Mouse (Mus musculus) limb, embryonic 15.5 days (tissue): ENCODE measurements around the gene Plscr4. TPM values are rescaled to one million over a fixed set of nuclear protein-coding genes. Genes with fewer than 3 reads are reported as not detected.

ENCODE experiments used
- ATAC-seq: fragments of 200-750 bp; cut with Nextera tagmentation; 2 replicates; pipeline ENCODE4 v1.8.0; 2017; ENCODE audit warnings: low read depth, moderate TSS enrichment; ENCODE audit not compliant: insufficient number of reproducible peaks, low FRiP score, low TSS enrichment
- H3K27ac ChIP-seq: fragments of 300-500 bp; sonication (generic); 2 replicates; pipeline ENCODE4 v1.5.1; 2015; ENCODE audit warnings: moderate library complexity, mild to moderate bottlenecking, inconsistent platforms
- H3K27me3 ChIP-seq: fragments of 300-500 bp; sonication (generic); 2 replicates; pipeline ENCODE4 v1.6.1; 2015; ENCODE audit warnings: inconsistent platforms
- H3K36me3 ChIP-seq: fragments of 300-500 bp; sonication (generic); 2 replicates; pipeline ENCODE4 v1.6.1; 2015; ENCODE audit warnings: inconsistent platforms
- H3K4me1 ChIP-seq: fragments of 300-500 bp; sonication (generic); 2 replicates; pipeline ENCODE4 v1.6.1; 2015; ENCODE audit warnings: inconsistent platforms
- H3K4me2 ChIP-seq: fragments of 300-500 bp; sonication (generic); 2 replicates; pipeline ENCODE4 v1.6.1; 2015; ENCODE audit warnings: mild to moderate bottlenecking, inconsistent platforms
- H3K4me3 ChIP-seq: fragments of 300-500 bp; sonication (generic); 2 replicates; pipeline ENCODE4 v1.5.1; 2015; ENCODE audit warnings: mild to moderate bottlenecking, inconsistent platforms
- H3K9ac ChIP-seq: fragments of 300-500 bp; sonication (generic); 2 replicates; pipeline ENCODE4 v1.6.1; 2015; ENCODE audit warnings: inconsistent platforms
- H3K9me3 ChIP-seq: fragments of 300-500 bp; sonication (generic); 2 replicates; pipeline ENCODE4 v1.6.1; 2016; ENCODE audit warnings: inconsistent platforms
- WGBS: fragments of 180-500 bp; shearing (Covaris S2); methylation state at CpG from one replicate; pipeline ENCODE4 v1.1.7; 2015; 5-methylcytosine and 5-hydroxymethylcytosine counted together
- polyA plus RNA-seq: library from polyadenylated mRNA; unstranded; fragments of >200 nt; fragmentation: Nextera tagmentation; extraction: Ambion mirVana; gene quantifications from 2 replicates; pipeline ENCODE4 v1.2.1, GENCODE M21; 2015

Plscr4 gene
- polyA plus RNA-seq, 1 experiment from 2014 or later, result 3.5 TPM

DNA sequence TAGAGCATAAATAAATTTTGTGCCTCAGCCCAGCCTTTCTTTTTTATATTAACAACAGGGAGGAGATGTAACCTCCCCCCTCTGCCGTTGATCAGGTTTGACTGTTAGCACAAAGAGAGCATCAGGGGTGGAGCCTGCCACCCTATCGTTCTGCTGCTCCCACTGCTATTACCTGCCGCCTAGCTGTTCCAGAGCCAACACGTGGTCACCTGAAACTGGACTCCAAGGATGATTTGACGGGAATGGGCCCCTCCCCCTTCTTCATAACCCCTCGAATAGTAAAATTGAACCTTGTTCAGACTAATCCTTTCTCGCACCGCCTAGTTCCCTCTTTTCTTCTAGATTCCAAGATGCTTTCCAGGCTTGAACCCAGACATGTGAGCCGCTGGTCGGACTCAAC, 63.6 kb downstream of the Plscr4 start:
- H3K27ac ChIP-seq, result no peak overlapping the region
- no peaks in the 10 kb centered on the region for H3K4me1 ChIP-seq
- no peaks in the 10 kb centered on the region for H3K27me3 ChIP-seq
- no peak overlapping the region for H3K9ac ChIP-seq
- no peak overlapping the region for H3K4me3 ChIP-seq
- 82% methylated on average over 10 of the region's 10 CpGs for WGBS
- no peaks in the 10 kb centered on the region for H3K36me3 ChIP-seq
- no peak overlapping the region for H3K4me2 ChIP-seq
- 0 out of 2 replicates have a peak, but pooled peaks cover 8% of the 10 kb centered on the region for H3K9me3 ChIP-seq
- no peak for ATAC-seq

DNA sequence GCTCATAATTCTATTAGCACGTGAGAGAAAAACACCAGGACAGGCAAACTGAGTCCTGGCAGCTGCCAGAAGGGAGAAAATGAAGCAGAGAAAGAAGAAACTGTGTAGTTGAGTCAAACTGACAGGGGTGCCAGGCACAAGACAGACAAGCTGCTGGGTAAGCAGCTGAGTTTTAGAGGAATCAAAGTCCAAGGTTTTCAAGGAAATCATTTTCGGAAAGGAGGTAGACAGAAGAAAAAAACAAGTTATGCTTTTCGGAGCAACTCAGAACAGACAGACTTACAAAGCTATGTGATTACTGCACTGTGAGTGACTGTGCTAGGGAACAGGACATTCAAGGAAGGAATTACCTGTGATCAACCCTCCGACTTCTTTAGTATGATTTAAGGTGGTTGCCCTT, 67.3 kb downstream of the Plscr4 start:
- Histone ChIP-seq H3K36me3 (no peaks in the 10 kb centered on the region), H3K4me3 (no peak overlapping the region), H3K4me1 (no peaks in the 10 kb centered on the region), H3K27me3 (no peaks in the 10 kb centered on the region), H3K9ac (no peak overlapping the region), H3K27ac (no peak overlapping the region), H3K9me3 (no peaks in the 10 kb centered on the region), H3K4me2 (no peak overlapping the region)
- WGBS, result 71% methylated on average over 4 of the region's 4 CpGs
- ATAC-seq, result no peak

DNA sequence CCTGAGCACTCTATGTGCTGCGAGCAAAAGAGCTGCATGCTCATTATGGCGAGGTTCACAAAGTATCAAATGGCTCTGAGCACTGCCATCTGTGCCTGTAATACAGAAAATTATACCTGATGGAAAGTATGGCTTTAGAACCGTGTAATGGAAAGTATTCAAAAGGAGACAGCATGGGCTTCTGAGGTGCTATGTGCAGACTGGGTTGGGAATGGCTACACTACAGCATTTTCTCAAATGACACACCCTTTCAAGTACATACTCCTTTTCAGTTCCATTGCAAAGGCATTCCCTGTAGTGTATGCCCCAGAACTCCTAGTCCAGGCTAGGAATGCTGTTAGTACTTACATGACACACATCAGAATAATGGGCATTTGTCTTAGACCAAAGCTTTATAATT, 72.9 kb downstream of the Plscr4 start:
- H3K27ac ChIP-seq, result no peak overlapping the region
- no peak overlapping the region for H3K9ac ChIP-seq
- no peaks in the 10 kb centered on the region for H3K9me3 ChIP-seq
- H3K4me3 ChIP-seq, result no peak overlapping the region
- no peaks in the 10 kb centered on the region for H3K4me1 ChIP-seq
- WGBS, result 33% methylated on average over 3 of the region's 3 CpGs
- no peaks in the 10 kb centered on the region for H3K36me3 ChIP-seq
- ATAC-seq, result no peak
- no peak overlapping the region for H3K4me2 ChIP-seq
- no peaks in the 10 kb centered on the region for H3K27me3 ChIP-seq

DNA sequence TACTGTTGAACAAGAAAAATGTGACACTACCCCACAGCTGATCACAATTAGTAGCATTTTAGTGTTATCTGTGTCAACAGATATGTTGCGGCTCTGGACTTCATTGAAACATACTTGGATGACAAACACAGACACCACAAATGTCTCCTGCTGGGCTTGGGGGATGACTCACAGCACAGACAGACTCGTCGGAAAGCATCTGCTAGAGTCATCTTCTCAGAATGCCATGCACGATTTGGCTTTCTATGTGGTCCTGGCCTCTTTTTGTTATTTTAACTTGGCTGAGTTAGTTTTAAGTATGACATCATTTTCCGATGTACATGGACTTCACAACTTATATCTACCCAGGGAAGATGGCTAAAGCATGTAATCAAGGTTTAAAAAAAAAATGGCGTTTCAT, 80.6 kb downstream of the Plscr4 start:
- Histone ChIP-seq H3K4me3 (no peak overlapping the region), H3K27me3 (no peaks in the 10 kb centered on the region), H3K9ac (no peak overlapping the region), H3K4me2 (no peak overlapping the region), H3K4me1 (peaks cover 5% of the 10 kb centered on the region; the same call in 1 of the 2 replicates), H3K27ac (no peak overlapping the region), H3K36me3 (no peaks in the 10 kb centered on the region), H3K9me3 (no peaks in the 10 kb centered on the region)
- no peak for ATAC-seq
- 66% methylated on average over 6 of the region's 6 CpGs for WGBS

DNA sequence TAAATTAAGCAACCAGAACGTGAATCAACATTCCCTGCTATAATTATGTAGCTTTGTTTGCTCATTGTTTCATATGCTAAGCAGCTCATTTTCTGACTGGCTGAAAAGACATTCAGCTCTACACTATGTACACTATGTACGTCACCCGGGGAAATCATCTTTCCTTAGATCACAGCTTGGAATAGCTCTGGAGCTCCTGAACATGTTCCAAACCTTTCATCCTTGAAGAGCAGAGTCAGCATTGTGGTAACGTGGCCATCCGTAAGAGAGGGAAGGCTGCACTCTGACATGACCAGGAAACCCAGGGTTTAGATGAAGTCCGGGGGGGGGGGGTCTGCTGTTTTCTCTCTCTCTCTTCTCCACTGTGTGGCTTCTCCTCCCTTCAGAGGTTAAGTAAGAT, 81.0 kb downstream of the Plscr4 start:
- Histone ChIP-seq H3K9ac (no peak overlapping the region), H3K4me2 (no peak overlapping the region), H3K4me3 (no peak overlapping the region), H3K9me3 (no peaks in the 10 kb centered on the region), H3K4me1 (peaks cover 5% of the 10 kb centered on the region; the same call in 1 of the 2 replicates), H3K36me3 (no peaks in the 10 kb centered on the region), H3K27ac (no peak overlapping the region), H3K27me3 (no peaks in the 10 kb centered on the region)
- ATAC-seq, result no peak
- WGBS, result 56% methylated on average over 6 of the region's 6 CpGs

Other genes with a start within 250 kb of the Plscr4 start
- 11.2 and 13.4 TPM in 2 replicates for gene Plscr1, start 207.6 kb upstream of the Plscr4 start, polyA plus RNA-seq
- 1.4 and 1.7 TPM in 2 replicates for gene Plscr2, start 181.8 kb upstream of the Plscr4 start, polyA plus RNA-seq
- not detected in 2 replicates for gene 1700057G04Rik, start 148.0 kb upstream of the Plscr4 start, polyA plus RNA-seq
- gene Plod2, start 84.8 kb downstream of the Plscr4 start, polyA plus RNA-seq, result 52.8 and 55.2 TPM in 2 replicates